Mouse (Mus musculus) urinary bladder, postnatal 4 days (tissue): ENCODE measurements around the gene St13.
A peak's percentile ranks its signal among the peaks of the same experiment; 100 is the strongest.

Experiments used
- DNase-seq, 2 experiments: peaks; one replicate each; pipeline ENCODE4 v3.0.0; 2021 to 2022; ENCODE audit warnings: low spot score in 2 of 2

Gene St13

DNA sequence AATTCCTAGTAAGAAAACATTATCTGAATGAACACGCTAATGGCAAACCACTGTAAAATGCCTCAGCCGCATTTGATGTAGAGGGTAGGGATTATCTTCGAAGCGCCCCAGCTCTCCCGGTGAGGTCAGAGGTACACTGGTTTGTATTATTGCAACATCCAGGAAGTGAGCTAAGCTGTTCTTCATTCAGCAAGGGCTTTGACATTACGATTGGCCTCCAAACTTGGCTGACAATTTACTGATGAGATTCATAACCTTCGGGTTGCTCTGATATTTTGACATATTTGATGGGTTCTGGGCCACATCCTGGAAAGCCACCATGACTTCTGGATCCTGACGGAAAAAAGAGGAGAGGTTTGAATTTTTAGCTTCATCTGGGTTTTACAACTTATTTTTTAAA, 34.6 kb downstream of the St13 start:
- no peak for DNase-seq

DNA sequence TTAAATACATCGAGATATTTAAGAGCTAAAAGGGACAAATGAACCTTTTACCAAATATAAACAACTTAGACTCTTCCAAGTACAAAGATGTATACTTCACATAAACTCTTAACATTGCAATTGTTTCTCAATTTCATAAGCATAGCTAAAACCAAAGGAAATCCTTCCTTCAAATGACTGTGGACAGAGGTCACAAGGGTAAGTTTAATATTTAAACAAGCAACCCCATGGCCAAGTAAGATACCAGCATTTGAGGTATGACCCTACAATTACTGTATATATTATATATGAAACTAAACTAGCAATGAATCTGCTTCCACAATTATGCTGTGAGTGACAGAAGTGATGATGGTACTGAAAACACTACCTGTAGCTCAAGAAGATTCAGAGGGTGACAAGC, 35.6 kb downstream of the St13 start:
- DNase-seq, result no peak

DNA sequence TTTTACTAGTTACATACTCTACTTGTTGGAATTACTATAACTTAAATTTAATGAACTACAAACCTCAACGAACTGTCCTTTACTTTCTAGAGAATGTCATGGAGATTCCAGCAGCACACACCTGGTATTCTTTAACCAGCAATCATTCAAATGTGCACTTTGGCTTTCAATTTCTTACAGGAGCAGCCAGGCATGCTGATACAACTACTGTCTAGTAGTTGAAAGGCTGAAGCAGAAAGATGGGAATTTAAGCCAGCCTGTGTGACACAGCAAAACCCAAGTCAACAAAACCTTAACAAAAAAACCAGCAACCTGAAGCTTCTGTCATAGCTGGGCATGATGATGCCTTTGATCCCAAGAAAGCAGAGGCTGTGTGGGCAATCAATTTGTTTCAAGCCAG, 37.4 kb downstream of the St13 start:
- no peak for DNase-seq

DNA sequence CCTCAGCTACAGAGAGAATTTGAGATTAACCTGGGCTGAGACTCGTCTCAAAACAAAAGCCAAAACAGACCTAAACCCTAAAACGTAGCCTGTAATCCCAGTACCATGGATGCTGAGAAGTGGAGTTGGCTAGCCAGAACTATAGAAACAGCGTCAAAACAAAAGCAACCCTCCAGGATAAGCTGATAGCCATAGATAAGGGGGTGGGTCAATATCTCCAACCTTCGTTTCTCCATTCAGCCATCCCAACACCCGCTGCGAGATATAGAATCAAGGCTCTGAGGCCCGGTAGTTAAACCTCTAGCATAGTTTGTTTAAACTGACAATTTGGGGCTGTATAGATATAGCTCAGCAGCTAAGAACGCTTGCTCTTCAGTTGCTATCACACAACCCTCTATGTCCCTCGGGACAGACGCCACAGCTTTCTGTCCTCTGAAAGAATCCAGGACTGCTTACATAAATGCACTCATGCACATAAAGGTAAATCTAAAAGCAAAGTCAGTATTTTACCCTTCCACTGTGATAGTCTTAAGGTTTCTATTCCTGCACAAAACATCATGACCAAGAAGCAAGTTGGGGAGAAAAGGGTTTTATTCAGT, 38.4 kb downstream of the St13 start:
- no peak for DNase-seq

DNA sequence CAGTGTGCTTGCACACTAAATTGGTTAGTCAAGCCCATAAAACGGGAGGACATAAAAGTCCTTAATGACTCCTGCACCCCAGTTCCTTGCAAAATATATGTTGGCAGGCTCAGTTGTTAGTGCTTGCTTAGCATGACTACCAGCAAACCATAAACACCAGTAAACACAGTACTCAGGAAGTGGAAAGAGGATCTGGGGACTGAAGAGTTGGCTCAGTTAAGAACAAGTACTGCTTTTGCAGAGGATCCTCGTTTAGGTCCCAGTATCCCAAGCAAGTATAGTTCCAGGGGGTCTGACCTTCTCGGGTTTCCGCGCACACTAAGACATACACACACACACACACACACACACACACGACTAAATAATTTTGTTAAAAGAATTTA, 38.9 kb downstream of the St13 start:
- DNase-seq, result no peak

DNA sequence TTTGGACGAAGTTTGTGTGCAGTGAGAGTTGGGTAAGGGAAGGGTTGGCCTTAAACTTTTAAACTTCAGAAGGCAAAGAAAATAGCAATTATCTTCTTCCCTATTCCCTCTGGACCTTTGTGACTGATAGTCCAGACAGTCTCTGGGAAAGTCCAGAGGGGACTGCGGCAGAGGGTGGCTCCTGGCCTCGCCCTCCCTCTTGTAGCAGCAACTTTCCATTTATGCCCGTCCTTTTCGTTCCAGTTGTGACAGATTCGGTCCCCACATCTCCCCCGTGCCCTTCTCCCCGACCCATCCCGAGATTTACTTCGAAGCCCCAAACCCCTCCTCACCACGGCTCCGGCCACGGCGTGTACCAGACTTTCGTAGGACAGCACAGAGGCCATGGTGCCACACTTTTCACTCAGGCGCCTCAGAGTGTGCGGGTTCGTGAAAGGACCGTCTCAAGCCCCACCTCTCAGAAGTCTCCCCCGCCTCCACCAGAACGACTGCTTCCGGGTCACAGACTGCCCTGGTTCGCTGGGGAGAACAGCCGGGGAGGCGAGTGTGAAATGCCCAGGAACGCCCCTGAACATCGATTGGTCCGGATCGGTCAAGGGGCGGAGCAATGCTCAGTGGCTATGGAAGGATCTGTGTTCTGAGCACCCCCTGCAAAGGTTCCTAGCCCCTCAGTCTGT, 39.4 kb downstream of the St13 start, which contains the start of gene Slc25a17:
TSS of gene Slc25a17 (minus strand) at position 468 of the 677 bp plus-strand sequence.
- peak; percentile 93 to 97 for DNase-seq

DNA sequence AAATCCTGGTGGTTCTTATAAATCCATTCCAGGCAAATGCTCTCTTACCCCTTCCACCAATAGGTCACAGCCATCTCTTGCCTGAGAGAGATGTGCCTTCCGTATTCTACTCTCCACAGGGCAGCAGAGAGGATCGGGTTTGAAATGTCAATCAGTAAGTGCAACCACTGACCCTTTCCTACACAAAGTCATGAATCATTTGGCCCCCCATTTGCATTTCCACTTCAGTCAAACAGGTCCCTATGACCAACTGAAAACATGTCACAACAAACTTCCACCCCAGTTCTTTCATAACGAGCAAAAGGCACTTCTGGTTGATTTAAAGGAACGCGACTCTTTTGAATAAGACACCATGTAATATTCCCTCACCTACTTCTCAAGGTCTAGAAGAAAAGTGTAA, 40.5 kb downstream of the St13 start:
- no peak for DNase-seq

DNA sequence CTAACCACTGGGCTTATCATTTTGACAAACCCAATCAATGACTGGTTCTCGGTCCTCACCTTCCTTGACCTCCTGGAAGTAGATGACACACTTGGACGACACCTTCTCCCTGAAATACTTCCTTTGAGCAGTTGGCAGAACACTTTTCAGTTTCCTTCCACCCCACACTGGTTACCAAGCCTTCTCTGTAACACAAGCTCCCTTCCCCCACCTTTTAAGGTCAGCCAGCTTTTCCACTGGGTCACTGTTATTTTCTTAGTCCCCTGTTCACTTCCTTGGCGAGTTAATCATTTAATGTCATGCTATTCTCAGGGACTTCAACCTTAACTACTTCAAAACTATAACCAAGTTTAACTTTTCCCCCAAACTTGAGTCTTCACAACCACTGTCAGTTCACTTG, 40.9 kb downstream of the St13 start:
- DNase-seq, result no peak

DNA sequence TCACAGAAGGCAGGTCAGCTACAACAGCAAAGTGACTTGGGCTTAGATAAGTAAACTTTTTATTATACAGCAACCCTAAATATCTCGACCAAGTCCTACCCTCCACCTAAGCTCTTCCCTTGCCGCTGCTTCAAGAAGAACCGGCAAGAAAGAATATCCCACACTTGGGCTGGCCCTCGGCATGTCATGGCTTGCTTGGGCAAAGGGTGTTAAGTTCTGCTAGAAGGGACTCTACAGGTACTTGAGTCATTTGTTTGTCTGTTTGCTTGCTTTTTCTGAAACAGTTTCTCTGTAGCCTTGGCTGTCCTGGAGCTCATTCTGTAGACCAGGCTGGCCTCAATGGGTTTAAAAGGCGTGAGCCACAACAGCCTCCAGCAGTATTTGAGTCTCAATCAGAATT, 42.9 kb downstream of the St13 start:
- no peak for DNase-seq

DNA sequence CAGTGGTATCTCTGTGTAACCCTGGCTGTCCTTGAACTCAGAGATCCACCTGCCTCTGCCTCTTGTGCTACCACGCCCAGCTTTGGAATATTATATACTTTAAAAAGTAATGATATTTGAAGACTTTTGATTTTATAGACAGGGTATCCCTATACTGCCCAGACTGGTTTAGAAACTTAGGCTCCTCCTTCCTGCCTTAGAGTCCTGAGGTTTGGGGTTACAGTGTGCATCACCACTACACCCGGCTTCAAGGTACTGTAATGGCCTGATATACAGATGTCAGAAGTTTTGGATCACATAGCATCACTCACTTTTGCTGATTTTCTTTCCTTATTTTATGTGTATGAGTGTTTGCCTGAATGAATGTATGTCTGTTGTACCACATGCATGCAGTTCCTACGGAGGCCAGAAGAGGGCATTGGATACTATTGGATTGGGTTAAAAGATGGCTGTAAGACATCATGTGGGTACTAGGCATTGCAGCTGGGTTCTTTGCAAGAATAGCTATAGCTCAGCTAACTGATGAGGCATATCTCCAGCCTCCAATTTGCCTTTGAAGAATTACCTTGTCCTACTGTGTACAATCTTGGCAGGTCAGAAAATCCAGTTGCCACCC, 44.6 kb downstream of the St13 start:
- no peak for DNase-seq

DNA sequence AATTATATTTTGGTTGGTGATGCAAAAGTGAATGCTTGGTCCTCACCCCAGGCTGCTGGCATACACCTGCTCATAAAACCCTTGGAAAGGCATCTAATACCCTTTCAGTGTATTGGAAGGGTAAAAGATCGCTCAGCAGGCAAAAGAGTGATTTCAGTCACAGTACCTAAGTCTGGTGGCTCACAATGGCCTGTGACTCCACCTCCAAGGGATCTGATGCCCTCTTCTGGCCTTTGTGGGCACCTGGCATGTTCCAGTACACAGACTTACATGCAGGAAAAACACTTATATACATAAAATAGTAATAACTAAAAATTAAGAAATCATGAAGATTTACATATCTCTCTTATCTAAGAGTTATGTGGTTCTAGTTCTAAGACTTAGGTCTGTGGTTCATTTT, 47.2 kb downstream of the St13 start:
- no peak for DNase-seq

DNA sequence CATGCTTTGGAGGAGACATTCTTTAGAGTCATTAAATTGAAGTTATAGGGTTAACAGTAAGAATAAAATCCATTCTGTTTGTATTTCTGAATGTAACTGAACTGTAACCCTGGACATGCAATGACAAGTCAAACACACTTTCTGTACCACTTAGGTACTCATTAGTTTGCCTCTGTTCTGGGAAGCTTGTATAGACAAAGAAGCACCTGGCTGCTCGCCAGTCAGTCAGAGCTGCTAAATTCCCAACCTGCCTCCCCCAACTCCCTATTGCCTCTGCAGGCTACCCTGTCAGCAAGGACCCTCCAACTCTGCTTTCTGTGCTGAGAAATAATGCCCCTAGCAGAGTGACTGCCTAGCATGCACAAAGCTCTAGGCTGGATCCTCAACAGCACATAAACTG, 49.5 kb downstream of the St13 start:
- no peak for DNase-seq

DNA sequence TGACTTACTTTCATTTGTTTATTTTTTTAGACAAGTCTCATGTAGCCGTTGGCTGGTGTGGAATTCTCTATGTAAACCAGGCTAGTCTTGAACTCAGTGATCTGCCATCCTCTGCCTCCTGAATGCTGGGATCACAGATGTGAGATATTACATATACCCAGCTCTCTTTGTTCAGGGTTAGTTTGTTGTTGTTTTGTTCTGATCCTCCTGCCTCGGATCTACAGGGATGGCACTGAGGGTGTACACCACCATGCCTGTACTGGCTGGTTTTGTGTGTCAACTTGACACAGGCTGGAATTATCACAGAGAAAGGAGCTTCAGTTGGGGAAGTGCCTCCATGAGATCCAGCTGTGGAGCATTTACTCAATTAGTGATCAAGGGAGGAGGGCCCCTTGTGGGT, 51.5 kb downstream of the St13 start:
- DNase-seq, result no peak

DNA sequence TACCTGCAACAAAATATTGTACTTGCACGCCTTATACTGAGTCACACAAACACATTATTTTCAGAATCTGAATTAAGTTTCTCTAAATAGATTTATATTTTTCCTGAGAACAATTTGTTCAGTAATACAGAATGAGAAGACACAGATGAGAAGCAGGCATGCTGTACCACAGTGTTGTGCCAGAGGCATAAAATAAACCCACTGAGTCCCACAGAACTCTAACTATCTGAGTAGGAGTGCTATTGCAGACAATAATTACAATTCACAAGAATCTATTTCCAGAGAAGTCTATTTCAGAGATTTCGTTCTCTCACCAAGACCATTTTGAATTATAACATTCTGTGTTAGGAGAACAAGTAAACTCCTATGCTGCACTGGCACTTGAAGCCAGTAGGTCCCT, 52.4 kb downstream of the St13 start:
- DNase-seq, result no peak

DNA sequence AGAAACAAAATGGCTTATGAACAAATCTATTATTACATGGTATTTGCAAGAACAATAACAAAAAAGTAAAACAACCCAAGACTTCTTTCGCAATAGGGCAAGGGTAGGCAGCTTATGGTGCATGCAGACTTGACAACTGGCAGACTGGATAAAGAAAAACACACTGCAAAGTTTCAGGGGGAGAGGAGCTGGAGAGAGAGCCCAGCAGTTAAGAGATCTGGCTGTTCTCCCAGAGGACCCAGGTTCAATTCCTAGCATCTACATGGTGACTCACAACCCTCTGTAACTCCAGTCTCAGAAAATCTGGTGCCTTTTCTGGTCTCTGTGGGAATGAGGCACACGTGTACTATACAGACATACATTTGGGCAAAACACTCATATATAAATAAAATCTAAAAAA, 58.5 kb downstream of the St13 start:
- DNase-seq, result no peak

DNA sequence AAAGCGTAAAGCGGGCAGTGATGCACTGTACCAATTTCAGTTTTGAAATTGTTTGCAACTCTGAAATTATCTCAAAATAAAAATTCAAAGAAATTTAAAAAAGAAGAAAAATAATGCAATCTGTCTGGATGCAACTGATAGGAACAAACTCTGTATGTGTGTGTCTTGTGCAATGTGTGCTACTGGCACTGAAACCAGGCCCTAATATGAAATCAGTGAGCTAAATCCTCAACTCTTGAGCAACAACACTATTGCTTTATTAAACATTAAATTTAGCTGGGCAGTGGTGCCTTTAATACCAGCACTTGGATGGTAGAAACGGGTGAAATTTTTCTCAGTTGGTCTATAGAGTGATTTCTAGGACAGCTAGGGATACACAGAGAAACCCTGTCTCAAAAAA, 60.7 kb downstream of the St13 start:
- DNase-seq, result no peak

DNA sequence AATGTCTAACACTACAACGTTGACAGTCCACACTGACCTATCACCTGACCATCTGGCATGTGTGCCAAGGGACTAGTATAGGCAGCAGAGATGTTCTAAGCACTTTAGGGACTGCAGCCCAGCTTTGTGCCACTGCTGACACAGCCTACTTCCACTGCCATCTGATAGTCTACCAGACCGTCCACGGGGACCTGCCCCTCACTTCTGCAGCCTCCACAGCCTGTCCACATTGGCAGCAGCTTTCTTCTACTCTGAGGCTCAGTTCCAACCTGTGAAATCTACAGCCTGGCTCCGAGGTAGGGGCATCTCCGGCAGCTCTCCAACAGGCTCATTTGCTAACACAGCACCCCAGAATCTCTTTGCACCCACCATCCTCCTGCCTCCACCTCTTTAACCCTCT, 63.4 kb downstream of the St13 start:
- no peak for DNase-seq

DNA sequence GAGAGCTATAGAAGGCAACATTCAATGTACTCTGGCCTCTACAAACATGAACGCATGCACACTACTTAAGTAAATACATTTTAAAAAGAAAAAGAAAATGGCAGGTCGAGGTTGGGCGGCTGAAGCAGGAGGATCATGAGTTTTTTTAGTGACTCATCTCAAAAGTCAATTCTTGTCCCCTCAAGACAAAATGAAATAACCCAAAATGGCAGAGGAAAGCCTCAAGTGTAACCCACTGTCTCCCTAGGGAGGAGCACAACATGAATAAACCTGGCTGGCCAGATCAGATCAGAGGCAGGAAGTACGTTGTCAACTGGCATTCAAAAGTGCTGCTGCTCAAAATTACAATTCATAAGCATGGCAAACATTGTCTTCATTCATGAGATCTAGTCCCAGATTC, 67.4 kb downstream of the St13 start:
- DNase-seq, result no peak

DNA sequence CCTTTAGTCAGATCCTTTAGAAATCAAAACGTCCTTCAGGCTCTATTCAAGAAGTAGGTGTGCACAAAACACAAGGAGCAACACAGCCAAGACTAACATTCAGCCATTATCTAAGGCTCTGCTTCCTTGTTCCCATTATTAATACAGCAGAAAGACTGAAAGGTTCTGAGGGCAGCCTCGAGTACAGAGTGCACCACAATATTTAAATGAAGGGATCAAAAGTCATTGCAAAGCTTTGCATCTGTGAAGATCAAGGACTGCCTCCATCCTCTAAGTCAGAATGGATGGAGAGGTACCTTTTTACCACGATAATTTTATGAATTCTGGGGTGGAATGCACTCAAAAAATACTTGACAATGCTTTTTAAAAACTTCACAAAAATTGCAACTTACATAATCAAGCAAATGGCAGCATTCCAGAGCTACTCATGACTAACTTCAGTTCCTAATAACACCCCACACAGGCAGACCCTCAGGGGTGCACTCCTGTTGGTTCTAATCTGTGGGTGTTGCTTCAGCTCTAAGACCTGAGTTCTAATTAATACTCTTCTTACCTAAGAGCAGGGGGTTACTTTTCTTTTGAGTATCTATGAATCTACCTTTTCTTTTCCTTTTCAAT, 69.0 kb downstream of the St13 start:
- no peak for DNase-seq

DNA sequence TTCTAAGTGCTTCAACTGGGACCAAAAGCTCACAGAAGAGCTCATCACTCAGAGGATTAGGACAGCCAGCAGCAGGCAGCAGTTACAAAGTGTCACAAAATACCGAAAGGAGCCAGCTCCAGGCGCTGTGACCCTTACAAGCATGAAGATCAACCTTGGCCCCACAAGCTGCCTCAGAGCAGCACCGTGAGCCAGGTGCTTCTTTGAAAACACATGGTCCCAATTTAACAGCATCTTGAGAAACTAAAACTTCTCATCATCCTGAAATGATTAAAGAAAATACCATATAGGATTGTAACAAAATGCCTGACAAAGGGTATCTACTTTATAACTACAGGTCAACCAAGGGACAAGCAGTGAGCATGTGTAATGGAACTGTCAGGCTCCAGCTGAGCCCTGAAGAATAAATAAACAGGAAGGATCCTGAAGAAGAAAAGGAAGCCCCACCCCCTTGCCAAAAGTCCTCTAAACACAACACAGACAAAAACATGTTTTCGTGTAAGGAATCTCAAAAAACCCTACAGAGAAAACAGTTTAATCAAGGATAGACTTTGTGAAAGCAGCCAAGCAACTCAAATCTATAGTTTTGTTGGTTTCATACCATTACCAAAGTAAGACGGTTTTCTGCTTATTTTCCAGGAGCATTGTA, 70.0 kb downstream of the St13 start:
- no peak for DNase-seq

DNA sequence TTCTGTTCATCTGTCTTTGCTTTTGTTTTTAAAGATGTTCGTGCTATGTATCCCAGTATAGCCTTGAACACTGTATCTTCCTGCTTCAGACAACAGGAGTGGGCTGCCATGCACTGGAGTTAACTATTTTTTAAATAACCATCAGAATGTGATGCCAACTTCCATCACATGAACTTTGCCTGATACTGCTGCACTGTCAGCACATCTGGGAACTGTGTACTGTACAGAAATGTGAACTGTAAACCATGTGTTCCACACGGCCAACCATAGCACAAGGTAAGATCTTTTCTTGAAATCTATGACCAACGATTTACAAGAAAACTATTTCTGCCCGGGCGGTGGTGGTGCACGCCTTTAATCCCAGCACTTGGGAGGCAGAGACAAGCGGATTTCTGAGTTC, 72.4 kb downstream of the St13 start:
- DNase-seq, result no peak

DNA sequence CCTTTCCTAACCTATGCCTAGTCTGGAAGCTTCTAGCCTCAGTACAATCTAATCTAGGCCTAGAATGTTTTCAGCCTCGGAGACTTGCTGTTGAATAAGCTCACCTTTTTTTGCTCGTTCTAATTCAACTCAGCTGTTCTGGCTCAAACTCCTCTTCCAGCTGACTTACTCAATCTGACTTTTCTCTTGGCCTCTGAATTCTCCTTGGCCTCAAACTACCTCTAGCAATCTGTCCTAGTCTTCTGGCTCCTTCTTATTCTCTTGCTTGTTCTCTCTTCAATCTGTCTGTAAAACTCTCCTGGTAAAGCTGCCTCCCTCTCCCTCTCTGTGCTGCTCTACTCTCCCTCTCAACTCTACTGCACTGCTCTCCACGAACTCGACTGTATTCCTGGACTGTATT, 74.9 kb downstream of the St13 start:
- DNase-seq, result no peak

DNA sequence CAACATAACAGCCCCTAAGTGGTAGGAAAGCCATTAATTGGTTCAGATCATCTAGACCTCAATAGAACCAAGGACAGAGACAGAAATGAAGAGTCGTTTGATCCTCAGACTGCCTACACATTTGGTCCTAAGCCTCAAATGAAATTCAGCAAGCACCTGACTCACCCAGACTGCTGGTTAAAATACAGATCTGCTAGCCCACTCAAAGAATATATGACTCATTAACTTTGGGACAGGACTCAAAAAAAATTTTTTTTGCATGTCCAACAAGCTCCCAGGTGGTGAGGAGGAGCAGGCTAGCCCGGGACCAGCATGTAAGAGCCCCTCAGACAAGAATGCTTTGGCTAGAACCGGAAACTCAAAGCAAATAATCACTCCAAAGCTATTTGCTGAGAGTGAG, 79.7 kb downstream of the St13 start:
- no peak for DNase-seq
